Mouse (Mus musculus): Measurements from ENCODE around the gene Ugt1a9.

Ugt1a9 gene

GRCm38 (mm10) chr1:88260114-88260513 is 189.5 kb downstream of the Ugt1a9 start:
- DNase-seq (ENCODE audit: low read depth), result no peak

- no peak for DNase-seq (ENCODE audit: low read depth)
These were observed 190.2 kb downstream of the Ugt1a9 start for GRCm38 (mm10) chr1:88260604-88261377.

- DNase-seq (ENCODE audit: low read depth), result no peak
These were observed 191.1 kb downstream of the Ugt1a9 start for GRCm38 (mm10) chr1:88261706-88262105.

GRCm38 (mm10) chr1:88262255-88262654 is 191.7 kb downstream of the Ugt1a9 start:
- DNase-seq (ENCODE audit: low read depth), result no peak

GRCm38 (mm10) chr1:88262961-88263360 is 192.4 kb downstream of the Ugt1a9 start:
- DNase-seq (ENCODE audit: low read depth), result no peak

GRCm38 (mm10) chr1:88263778-88264177 is 193.2 kb downstream of the Ugt1a9 start:
- no peak for DNase-seq (ENCODE audit: low read depth)

GRCm38 (mm10) chr1:88264237-88264868 is 193.8 kb downstream of the Ugt1a9 start:
- DNase-seq (ENCODE audit: low read depth), result no peak

GRCm38 (mm10) chr1:88264869-88265240 is 194.3 kb downstream of the Ugt1a9 start:
- DNase-seq (ENCODE audit: low read depth), result no peak

- no peak for DNase-seq (ENCODE audit: low read depth)
These were observed 195.5 kb downstream of the Ugt1a9 start for GRCm38 (mm10) chr1:88266123-88266522.

GRCm38 (mm10) chr1:88267489-88267888 is 196.9 kb downstream of the Ugt1a9 start:
- DNase-seq (ENCODE audit: low read depth), result no peak

GRCm38 (mm10) chr1:88268070-88268469 is 197.5 kb downstream of the Ugt1a9 start:
- no peak for DNase-seq (ENCODE audit: low read depth)

All from naive thymus-derived CD4-positive, alpha-beta T cell, adult 2 months (primary cell).